Mouse (Mus musculus) cerebellum, adult (tissue): Measurements from ENCODE around the gene Col25a1.

Experiments used
- ATAC-seq: cut with Nextera tagmentation; 2 replicates; pipeline ENCODE4 v1.9.2; 2017; ENCODE audit warnings: mild to moderate bottlenecking, moderate library complexity, mixed read lengths; ENCODE audit not compliant: insufficient number of reproducible peaks, low FRiP score, low TSS enrichment

The Col25a1 gene

GRCm38 (mm10) chr3:130241924-130242323 lies 110.6 kb downstream of the Col25a1 start:
- no peak for ATAC-seq

DNA sequence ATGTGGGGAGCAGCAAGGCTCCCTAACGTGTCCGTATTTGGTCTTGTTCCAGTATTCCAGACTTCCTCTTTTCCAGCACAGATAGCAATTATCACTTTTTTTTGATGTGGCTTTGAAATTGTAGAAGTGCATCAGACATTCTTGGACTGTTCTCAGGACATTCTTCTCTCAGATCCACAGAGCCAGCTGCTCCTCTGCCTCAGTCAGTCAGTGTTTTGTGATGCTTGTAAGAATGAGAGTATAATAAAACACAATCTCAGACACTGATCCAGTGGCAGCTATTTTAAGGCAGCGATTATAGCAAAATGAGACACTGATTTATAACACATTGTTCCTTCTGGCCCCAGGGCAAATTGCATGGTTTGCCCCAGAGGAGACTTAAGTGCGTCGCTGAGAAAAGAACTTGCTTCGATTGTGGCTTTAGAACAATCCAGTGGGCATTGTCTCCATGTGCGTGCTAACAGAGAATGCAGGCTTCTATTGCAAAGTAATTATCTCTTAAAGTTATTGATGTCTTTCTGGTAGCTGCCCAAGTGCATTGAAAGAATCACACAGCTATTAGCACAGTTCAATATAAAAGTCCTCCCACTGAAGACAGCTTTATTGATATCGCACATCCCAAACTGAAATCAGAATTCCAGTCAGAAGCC lies 111.5 kb downstream of the Col25a1 start:
- no peak for ATAC-seq

- no peak for ATAC-seq
Observed at GRCm38 (mm10) chr3:130252355-130252754, 121.1 kb downstream of the Col25a1 start.

GRCm38 (mm10) chr3:130256059-130256458 lies 124.8 kb downstream of the Col25a1 start:
- no peak for ATAC-seq

GRCm38 (mm10) chr3:130256610-130257009 lies 125.3 kb downstream of the Col25a1 start:
- no peak for ATAC-seq

- no peak for ATAC-seq
Observed at GRCm38 (mm10) chr3:130259670-130260069, 128.4 kb downstream of the Col25a1 start.

- ATAC-seq: no peak
Observed at GRCm38 (mm10) chr3:130260316-130260715, 129.0 kb downstream of the Col25a1 start.

DNA sequence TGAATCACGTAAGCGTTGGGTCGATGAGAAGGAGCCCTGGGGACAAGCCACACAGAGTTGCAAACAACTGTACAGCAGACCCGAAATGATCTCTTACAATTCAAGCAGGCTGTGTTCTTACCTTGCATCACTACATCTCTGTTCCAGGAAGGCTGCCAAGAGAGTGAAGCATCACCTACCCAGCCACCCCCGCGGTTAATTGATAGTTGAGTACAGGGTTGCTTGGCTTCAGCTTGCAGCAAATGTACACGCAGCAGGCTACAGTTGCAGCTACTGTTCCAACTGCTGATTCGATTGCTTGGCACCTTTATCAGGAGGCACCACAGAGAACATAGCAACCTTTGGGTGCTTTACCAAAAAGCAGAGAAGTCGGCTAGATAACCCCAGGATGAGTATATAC lies 133.8 kb downstream of the Col25a1 start:
- no peak for ATAC-seq

DNA sequence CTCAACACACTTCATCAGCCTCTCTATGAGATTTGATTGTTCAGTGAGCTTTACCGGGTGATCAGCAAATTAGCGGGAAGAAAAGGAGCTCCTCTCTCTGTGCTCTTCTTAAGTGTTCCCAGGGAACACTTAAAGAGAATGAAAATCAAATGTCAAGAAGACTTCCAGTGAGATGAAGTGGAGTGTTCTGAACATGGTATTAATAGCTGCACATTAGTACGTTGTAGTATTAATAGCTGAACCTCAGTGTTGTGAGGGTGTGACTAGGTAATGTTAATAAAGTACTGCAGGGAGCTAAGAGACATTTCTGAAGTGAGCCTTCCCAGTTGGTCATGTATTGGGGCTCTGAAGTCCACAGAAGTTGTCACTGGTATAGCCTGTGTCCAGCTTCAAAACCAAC lies 139.2 kb downstream of the Col25a1 start:
- no peak for ATAC-seq

DNA sequence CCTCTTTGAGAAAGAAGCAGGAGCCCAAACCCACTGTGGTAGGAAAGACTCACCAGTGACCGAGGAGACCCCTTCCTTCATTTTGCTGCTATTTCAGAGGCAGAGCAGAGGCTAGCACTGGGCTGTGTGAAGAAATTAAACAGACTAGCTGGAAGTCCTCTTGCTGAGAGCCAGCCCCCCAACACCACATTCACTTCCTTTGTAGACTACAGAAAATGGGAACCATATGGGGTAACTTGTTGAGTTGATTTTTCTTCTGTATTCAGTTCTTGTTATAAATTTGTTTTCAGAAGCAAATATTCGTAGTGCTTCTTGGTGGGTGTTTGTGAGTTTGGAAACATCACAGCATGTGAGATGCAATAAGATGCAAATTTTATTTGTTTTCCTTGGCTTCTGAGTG lies 142.6 kb downstream of the Col25a1 start:
- no peak for ATAC-seq

DNA sequence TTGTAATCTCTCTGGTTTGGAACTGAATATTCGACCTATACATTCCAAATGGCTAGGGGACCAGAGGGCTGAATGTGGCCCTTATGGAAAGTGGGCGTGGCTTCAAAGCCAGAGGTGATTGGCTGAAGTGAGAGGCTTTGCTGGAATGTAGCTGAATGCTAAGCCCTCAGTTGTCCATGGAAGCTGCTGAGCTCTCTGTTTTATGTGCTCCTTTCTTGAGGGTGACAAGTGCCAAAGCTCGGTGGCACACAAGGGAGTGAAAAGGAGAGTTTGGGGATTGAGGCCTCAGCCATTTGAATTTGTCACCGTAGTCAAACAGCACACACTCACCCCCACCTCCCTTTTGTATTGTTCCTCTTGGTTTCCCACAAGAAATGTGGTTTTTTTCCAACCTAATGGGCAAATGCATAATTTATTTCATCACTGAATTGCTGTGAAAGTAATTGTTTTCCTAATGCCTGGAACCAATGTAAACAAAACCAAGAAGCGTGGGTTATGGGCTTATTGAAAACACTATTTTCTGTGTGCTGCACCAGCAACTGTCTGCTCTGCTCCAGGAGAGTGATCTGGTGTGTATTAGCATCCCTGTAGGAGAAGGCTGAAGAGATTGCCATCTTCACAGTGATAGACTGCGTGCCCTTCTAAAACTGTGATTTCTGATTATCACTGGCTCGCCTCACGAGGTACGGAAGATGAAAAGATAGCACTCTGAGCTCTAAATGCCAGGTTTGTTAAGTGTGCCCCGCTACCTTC lies 147.2 kb downstream of the Col25a1 start:
- ATAC-seq: no peak

DNA sequence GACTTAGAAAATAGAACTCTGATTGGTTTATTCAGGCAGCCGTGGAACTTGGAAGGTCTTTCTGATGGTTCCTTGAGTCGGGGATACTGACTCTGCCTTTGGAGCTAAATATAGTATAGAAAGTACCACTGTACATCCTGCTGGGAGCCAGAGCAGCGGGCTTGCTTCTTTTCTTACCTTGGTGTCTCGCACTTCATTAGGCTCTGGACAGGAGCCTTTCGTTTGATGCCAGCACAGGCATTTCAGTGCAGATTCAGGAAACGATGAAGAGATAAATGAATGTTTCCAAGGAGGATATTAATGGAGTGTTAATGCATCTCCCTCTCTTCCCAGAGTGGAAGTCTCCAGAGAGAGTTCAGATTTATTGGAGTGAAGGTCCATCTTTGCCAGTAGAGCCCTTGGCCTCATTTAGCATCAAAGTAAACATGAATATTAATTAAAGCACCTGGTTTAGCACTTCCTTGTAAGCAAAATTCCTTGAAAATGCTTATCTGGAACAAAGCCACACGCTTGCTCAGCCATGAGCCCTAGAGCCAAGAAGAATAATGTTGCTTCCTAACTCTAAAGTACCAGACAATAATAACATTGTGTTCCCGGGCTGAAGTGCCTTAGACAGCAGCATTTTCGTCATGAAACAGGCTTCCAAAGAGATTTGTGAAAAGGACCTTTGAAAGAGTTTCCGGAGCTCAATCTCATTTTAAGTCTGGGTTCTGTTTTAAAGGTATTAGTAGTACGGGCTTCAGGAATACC lies 151.9 kb downstream of the Col25a1 start:
- no peak for ATAC-seq

DNA sequence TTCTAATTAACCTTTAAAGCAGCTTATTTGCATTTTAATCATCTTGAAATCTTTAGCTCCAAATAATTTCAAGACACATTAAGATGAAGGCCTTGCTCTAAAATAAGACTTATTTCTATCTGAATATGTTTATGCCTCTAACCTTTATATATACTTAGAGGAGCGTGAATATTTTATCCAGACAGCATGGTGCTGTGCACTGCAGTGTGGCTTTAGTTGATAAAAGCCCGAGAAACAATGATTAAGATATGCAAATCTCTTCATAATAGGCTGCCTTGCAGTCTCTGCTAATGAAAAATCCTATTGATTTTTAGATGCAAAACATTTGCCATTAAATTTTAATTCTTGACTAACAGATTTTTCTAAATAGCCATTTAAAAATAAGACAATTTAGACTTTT lies 156.8 kb downstream of the Col25a1 start:
- ATAC-seq: no peak

DNA sequence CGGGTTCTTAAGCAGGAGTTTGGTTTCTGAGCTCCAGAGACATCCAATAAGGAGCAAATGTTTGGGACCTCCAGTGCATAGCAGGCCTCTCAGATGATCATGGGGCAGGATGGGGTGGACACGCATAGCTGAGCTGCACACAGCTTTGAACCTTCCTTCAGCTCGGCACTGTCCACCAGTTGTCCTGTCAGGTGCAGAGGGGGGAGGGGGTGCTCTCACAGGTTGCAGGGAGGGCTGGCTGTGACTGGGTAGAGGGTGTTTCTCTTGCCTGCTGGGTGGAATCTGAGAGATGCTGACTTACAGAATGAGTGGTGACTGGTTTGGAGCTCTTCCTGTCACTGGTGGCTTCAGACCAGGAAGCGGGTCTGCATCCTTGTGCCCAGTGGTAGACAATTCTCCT lies 157.5 kb downstream of the Col25a1 start:
- no peak for ATAC-seq

DNA sequence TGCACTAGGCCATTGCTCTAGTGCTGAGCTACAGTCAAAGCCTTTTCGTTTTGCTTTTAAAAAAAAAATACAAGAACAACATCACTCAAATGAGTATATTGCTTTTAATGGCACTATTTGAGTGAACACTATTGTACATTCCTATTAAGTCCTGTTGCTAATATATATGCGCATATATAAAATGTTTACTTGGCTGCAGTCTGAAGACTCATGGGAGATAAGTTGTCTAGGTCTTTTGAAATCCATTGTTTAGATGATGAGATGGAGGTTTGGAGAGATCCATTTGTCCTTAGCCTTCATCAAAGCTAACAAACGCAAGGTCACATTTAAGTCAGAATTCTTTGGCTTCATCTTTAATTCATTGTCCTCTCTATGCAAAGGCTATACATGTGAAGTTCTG lies 157.9 kb downstream of the Col25a1 start:
- no peak for ATAC-seq

- ATAC-seq: no peak
Observed at GRCm38 (mm10) chr3:130290175-130290574, 158.9 kb downstream of the Col25a1 start.

DNA sequence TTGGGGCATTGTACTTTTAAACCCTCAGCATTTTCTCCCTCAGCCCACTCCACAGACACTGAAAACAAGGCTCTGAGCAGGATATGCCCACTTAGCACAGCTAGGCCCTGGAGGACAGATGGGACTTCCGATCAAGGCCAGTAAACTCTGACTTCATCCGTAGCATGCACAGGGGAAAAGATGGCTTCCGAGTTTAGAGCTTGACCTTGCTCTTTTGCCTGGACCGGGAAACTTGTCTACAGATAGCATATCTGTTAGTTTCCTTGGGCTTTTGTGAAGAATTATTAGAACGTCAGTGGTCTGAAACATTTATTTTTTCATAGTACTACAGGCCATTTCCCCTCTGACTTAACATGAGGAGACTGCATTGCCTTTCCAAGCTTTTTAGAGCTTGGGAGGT lies 159.4 kb downstream of the Col25a1 start:
- ATAC-seq: no peak

- ATAC-seq: no peak
Observed at GRCm38 (mm10) chr3:130291926-130292325, 160.6 kb downstream of the Col25a1 start.

DNA sequence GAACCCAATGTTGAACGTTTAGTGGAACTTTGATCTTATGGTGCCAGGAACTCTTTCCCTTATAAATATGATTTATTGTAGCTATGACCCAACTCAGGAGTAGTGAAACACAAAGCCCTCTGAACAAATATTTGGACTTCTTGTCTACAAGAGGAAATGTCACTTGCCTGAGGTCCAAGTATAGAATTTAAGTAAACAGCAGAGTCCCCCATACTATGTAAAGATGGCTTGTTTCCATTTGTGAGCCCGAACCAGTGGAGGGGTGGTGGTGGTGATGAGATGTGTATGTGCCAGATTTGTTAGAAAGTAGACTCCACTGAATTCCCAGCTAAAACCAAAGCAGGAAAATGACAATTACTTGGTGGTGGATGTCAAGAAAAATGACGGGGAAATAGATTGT lies 169.2 kb downstream of the Col25a1 start:
- no peak for ATAC-seq

- ATAC-seq: no peak
Observed at GRCm38 (mm10) chr3:130303597-130303996, 172.3 kb downstream of the Col25a1 start.

GRCm38 (mm10) chr3:130304827-130305226 lies 173.5 kb downstream of the Col25a1 start:
- no peak for ATAC-seq
